Mouse (Mus musculus) MEL (cell line): ENCODE data around the gene Chrdl2.

Source experiments
- CTCF ChIP-seq, 3 experiments: IDR thresholded peaks in 2 of 3; conservative IDR thresholded peaks in 1 of 3; 2 replicates each; pipeline ENCODE4 v1.5.1; 2011 to 2012; ENCODE audit warnings: low read length in 3 of 3, low read depth in 2 of 3, mild to moderate bottlenecking in 2 of 3, improper control_type of control experiment in 1 of 3, inconsistent platforms in 1 of 3, mixed read lengths in 1 of 3, moderate library complexity in 1 of 3; ENCODE audit not compliant: control insufficient read depth in 1 of 3, insufficient read depth in 1 of 3, poor library complexity in 1 of 3, severe bottlenecking in 1 of 3
- HCFC1 ChIP-seq: IDR thresholded peaks from 2 replicates; pipeline ENCODE4 v1.6.1; 2012; ENCODE audit warnings: low read depth, mild to moderate bottlenecking, inconsistent platforms, low read length, improper control_type of control experiment, moderate library complexity
- MAZ ChIP-seq: IDR thresholded peaks from 2 replicates; pipeline ENCODE4 v1.6.1; 2012; ENCODE audit warnings: low read depth, mild to moderate bottlenecking, inconsistent platforms, low read length, improper control_type of control experiment
- POLR2AphosphoS2 ChIP-seq: IDR thresholded peaks from 2 replicates; pipeline ENCODE4 v1.6.1; 2011; ENCODE audit warnings: low read length, improper control_type of control experiment
- POLR2AphosphoS5 ChIP-seq: IDR thresholded peaks from 2 replicates; pipeline ENCODE4 v1.6.1; 2012; ENCODE audit warnings: low read depth, borderline replicate concordance, mild to moderate bottlenecking, inconsistent platforms, low read length, moderate library complexity, mixed read lengths

- TF ChIP-seq POLR2AphosphoS5 (no peak), POLR2AphosphoS2 (no peak), HCFC1 (no peak), MAZ (no peak), CTCF (IDR thresholded peaks at IDR 0.05 in 2 of 3, conservative IDR thresholded peaks at IDR 0.05 in 1 of 3; ENCODE audit: control insufficient read depth in 1 of 3, insufficient read depth in 1 of 3, low read depth in 2 of 3, low read length in 3 of 3, poor library complexity in 1 of 3, severe bottlenecking in 1 of 3) (no peak)
Measured at GRCm38 (mm10) chr7:99971926-99972325, 34.0 kb upstream of the Chrdl2 start.
